In genomic region chr7:115411456-115411855, GRCm38 (mm10) we compare ENCODE assay signal across 10 mouse cellular contexts.
A peak's percentile ranks its signal among the peaks of the same experiment; 100 is the strongest.
DNase-seq lines count a peak whose midpoint lies in the region; ATAC-seq and TF ChIP-seq lines count a peak whose summit lies in the region.
"Had no signal": no experiment of that assay in that cellular context is flagged by ENCODE, and none has a peak within 500 bp of the region (broad histone marks: within the 10 kb centered on the region; RNA-seq: fewer than 3 reads in every experiment).

No protein-coding gene starts in this region.

- peak; percentile 70 for ATAC-seq in heart, embryonic 14.5 days (ENCODE audit: insufficient number of reproducible peaks, insufficient read depth, low FRiP score, low read depth)
- peak; percentile 83 for ATAC-seq in lung, embryonic 16.5 days (ENCODE audit: low read depth)
- peak; percentile 20; the same call in 1 of the 2 replicates for ATAC-seq in granulocyte monocyte progenitor cell, adult 5-6 weeks (replicated peaks; ENCODE audit: poor library complexity, severe bottlenecking)
- ATAC-seq in neural tube, embryonic 15.5 days (ENCODE audit: low FRiP score), result peak; percentile 28; the same call in 1 of the 2 replicates
- no peak for ATAC-seq in frontal cortex, adult (ENCODE audit: low TSS enrichment)
- no peak for ATAC-seq in megakaryocyte, adult 5-6 weeks (ENCODE audit: poor library complexity, severe bottlenecking)

- no peak overlapping the region for H3K4me3 ChIP-seq in heart, embryonic 14.5 days (ENCODE audit: control insufficient read depth in 1 of 2, insufficient read depth in 1 of 2, low read depth in 1 of 2, low read length in 2 of 2)
- no peak overlapping the region for H3K4me3 ChIP-seq in heart, adult 2 months
- no peak overlapping the region for H3K4me3 ChIP-seq in lung, embryonic 16.5 days (ENCODE audit: low read length)
- H3K4me3 ChIP-seq in neural tube, embryonic 15.5 days (replicated peaks), result no peak overlapping the region

- H3K27ac ChIP-seq in heart, embryonic 14.5 days (replicated peaks in 1 of 2; ENCODE audit: control insufficient read depth in 1 of 2, insufficient read depth in 1 of 2, low read depth in 2 of 2, low read length in 2 of 2), result peak overlapping the region; percentile 47 to 53; a peak in 3 of 4 replicates
- H3K27ac ChIP-seq in heart, adult 2 months, result no peak overlapping the region
- H3K27ac ChIP-seq in lung, embryonic 16.5 days (ENCODE audit: low read length), result no peak overlapping the region
- H3K27ac ChIP-seq in neural tube, embryonic 15.5 days (replicated peaks), result no peak overlapping the region; the same call in 1 of the 2 replicates

- no peak for TF ChIP-seq EP300 in heart, adult 2 months (IDR thresholded peaks at IDR 0.05; ENCODE audit: insufficient read depth, low read depth, low read length)

- no peaks in the 10 kb centered on the region for H3K27me3 ChIP-seq in heart, embryonic 14.5 days (ENCODE audit: control insufficient read depth, insufficient read depth, low read length)
- no peaks in the 10 kb centered on the region for H3K27me3 ChIP-seq in heart, adult 2 months (ENCODE audit: control insufficient read depth, insufficient read depth, low read length)
- H3K27me3 ChIP-seq in lung, embryonic 16.5 days (ENCODE audit: control insufficient read depth, insufficient read depth, low read depth, low read length), result peaks cover 15% of the 10 kb centered on the region
- H3K27me3 ChIP-seq in neural tube, embryonic 15.5 days (replicated peaks), result no peaks in the 10 kb centered on the region
- H3K27me3 ChIP-seq: CH12.LX had no signal

- intact Hi-C loops in heart, adult 2 months (cut with DNase I), result no loop called here

- H3K9me3 ChIP-seq in heart, embryonic 14.5 days (ENCODE audit: control insufficient read depth, low read length), result no peaks in the 10 kb centered on the region
- no peaks in the 10 kb centered on the region for H3K9me3 ChIP-seq in lung, embryonic 16.5 days (ENCODE audit: control insufficient read depth, low read length)
- H3K9me3 ChIP-seq in neural tube, embryonic 15.5 days (replicated peaks), result no peaks in the 10 kb centered on the region

- H3K4me1 ChIP-seq in heart, embryonic 14.5 days (ENCODE audit: control insufficient read depth in 2 of 2, insufficient read depth in 2 of 2, low read length in 2 of 2), result peaks cover 23 to 31% of the 10 kb centered on the region in 2 experiments
- H3K4me1 ChIP-seq in heart, adult 2 months (ENCODE audit: control insufficient read depth, insufficient read depth, low read length), result no peaks in the 10 kb centered on the region
- H3K4me1 ChIP-seq in lung, embryonic 16.5 days (replicated peaks; ENCODE audit: control insufficient read depth, insufficient read depth, low read length), result peaks cover 8% of the 10 kb centered on the region
- H3K4me1 ChIP-seq in neural tube, embryonic 15.5 days, result peaks cover 20% of the 10 kb centered on the region

- TF ChIP-seq CTCF in heart, adult 2 months (IDR thresholded peaks at IDR 0.05), result no peak

- H3K79me2 ChIP-seq in heart, adult 2 months (replicated peaks; ENCODE audit: control insufficient read depth, insufficient read depth, low read length), result no peaks in the 10 kb centered on the region

- no peak for TF ChIP-seq POLR2A in heart, adult 2 months (IDR thresholded peaks at IDR 0.05; ENCODE audit: insufficient read depth, low read depth, low read length)

- no peak overlapping the region for H3K9ac ChIP-seq in heart, embryonic 14.5 days (ENCODE audit: low read length)
- no peak overlapping the region for H3K9ac ChIP-seq in heart, adult 2 months (ENCODE audit: low read depth, low read length)
- H3K9ac ChIP-seq in lung, embryonic 16.5 days (ENCODE audit: low read length), result 0 out of 2 replicates have a peak overlapping the region, but pooled peaks have one; percentile 1
- H3K9ac ChIP-seq in neural tube, embryonic 15.5 days (replicated peaks), result no peak overlapping the region

- WGBS in heart, embryonic 14.5 days, result 58% methylated on average over 2 of the region's 2 CpGs
- WGBS in heart, adult 2 months, result 38% methylated on average over 2 of the region's 2 CpGs
- WGBS in lung, embryonic 16.5 days, result 34% methylated on average over 2 of the region's 2 CpGs
- 52% methylated on average over 2 of the region's 2 CpGs for WGBS in neural tube, embryonic 15.5 days

- DNase-seq in heart, adult 2 months, result no peak
- DNase-seq in lung, postnatal 25 days (ENCODE audit: low spot score), result no peak

- H3K4me2 ChIP-seq in heart, embryonic 14.5 days (ENCODE audit: low read length), result no peak overlapping the region
- H3K4me2 ChIP-seq in lung, embryonic 16.5 days (ENCODE audit: low read depth, low read length), result no peak overlapping the region
- no peak overlapping the region for H3K4me2 ChIP-seq in neural tube, embryonic 15.5 days
- H3K4me2 ChIP-seq: liver, embryonic 11.5 days had no signal

- H3K36me3 ChIP-seq in heart, embryonic 14.5 days (ENCODE audit: control insufficient read depth, insufficient read depth, low read length), result no peaks in the 10 kb centered on the region
- H3K36me3 ChIP-seq in heart, adult 2 months (ENCODE audit: control insufficient read depth, insufficient read depth, low read length), result no peaks in the 10 kb centered on the region
- H3K36me3 ChIP-seq in lung, embryonic 16.5 days (ENCODE audit: control insufficient read depth, insufficient read depth, low read length), result no peaks in the 10 kb centered on the region
- H3K36me3 ChIP-seq in neural tube, embryonic 15.5 days, result no peaks in the 10 kb centered on the region

Comparison
In these comparisons a context has a peak if more than half of its experiments do, and no peak if none do; other contexts are left out.
1. H3K27ac ChIP-seq: peak in heart, embryonic 14.5 days (2 of 2); none in heart, adult 2 months (single experiment), lung, embryonic 16.5 days (single experiment) and neural tube, embryonic 15.5 days (single experiment).
2. ATAC-seq: peak in heart, embryonic 14.5 days (single experiment), lung, embryonic 16.5 days (single experiment), granulocyte monocyte progenitor cell, adult 5-6 weeks (single experiment) and neural tube, embryonic 15.5 days (single experiment); none in frontal cortex, adult (single experiment) and megakaryocyte, adult 5-6 weeks (single experiment).